Mouse (Mus musculus) heart, adult 18-20 months (tissue): ENCODE measurements around the gene Avil. TPM values are rescaled to one million over a fixed set of nuclear protein-coding genes. Genes with fewer than 3 reads are reported as not detected.

Experiments
- DNase-seq, 2 experiments: peaks; one replicate each; pipeline ENCODE4 v3.0.0; 2021 to 2022; ENCODE audit warnings: mixed read lengths in 1 of 2
- long read RNA-seq, 2 experiments: library from polyadenylated mRNA; stranded (forward); transcript quantifications; one replicate each; pipeline ENCODE4 v2.0.0; 2021
- total RNA-seq, 2 experiments: library from RNA; stranded (reverse); gene quantifications; 2 replicates each; pipeline ENCODE4 v1.2.3; 2021

Avil gene
- under 1 TPM; 0.37 to 0.64 TPM for total RNA-seq
- long read RNA-seq, experiment 1, partial matches to known transcripts, result 0 of 1 reads
- long read RNA-seq, experiment 1, other reads (novel, unspliced or antisense), result 1 of 1 reads
- long read RNA-seq, experiment 2, result 0 reads

- DNase-seq, result peak in 1 of 2 experiments; percentile 7
Observed at GRCm38 (mm10) chr10:127000529-127000928, at the start of gene Avil. Avil (plus strand) TSS chr10:127000709.

GRCm38 (mm10) chr10:126952375-126952774 is 48.1 kb upstream of the Avil start:
- no peak for DNase-seq

- DNase-seq, result no peak
Observed at GRCm38 (mm10) chr10:126953029-126953471, 47.5 kb upstream of the Avil start.

- no peak for DNase-seq
Observed at GRCm38 (mm10) chr10:126956692-126957358, 43.7 kb upstream of the Avil start.

- peak; percentile 66 to 67 for DNase-seq
Observed at GRCm38 (mm10) chr10:126957359-126958107, 43.0 kb upstream of the Avil start.

- DNase-seq, result no peak
Observed at GRCm38 (mm10) chr10:126960496-126960895, 40.0 kb upstream of the Avil start.

GRCm38 (mm10) chr10:126961757-126962156 is 38.8 kb upstream of the Avil start:
- peak; percentile 72 to 80 for DNase-seq

GRCm38 (mm10) chr10:126962271-126962965 is 38.1 kb upstream of the Avil start:
- peak; percentile 75 to 85 for DNase-seq

GRCm38 (mm10) chr10:126962966-126963330 is 37.6 kb upstream of the Avil start:
- DNase-seq, result peak; percentile 57 to 66

- DNase-seq, result no peak
Observed at GRCm38 (mm10) chr10:126963821-126964220, 36.7 kb upstream of the Avil start.

GRCm38 (mm10) chr10:126971363-126972050 is 29.0 kb upstream of the Avil start:
- DNase-seq, result no peak

GRCm38 (mm10) chr10:126972051-126972725 is 28.3 kb upstream of the Avil start:
- peak; percentile 68 to 84 for DNase-seq

GRCm38 (mm10) chr10:126972988-126973387 is 27.5 kb upstream of the Avil start:
- DNase-seq, result no peak

- no peak for DNase-seq
Observed at GRCm38 (mm10) chr10:126975706-126976105, 24.8 kb upstream of the Avil start.

GRCm38 (mm10) chr10:126977076-126977475 is 23.4 kb upstream of the Avil start:
- no peak for DNase-seq

GRCm38 (mm10) chr10:126978277-126978994 is 22.1 kb upstream of the Avil start, which contains the start of gene Ctdsp2:
Ctdsp2 (plus strand) TSS chr10:126978717.
- DNase-seq, result peak; percentile 100

- peak; percentile 74 to 78 for DNase-seq
Observed at GRCm38 (mm10) chr10:126979121-126979635, 21.3 kb upstream of the Avil start.

- peak; percentile 54 to 70 for DNase-seq
Observed at GRCm38 (mm10) chr10:126979636-126980151, 20.8 kb upstream of the Avil start.

- DNase-seq, result peak; percentile 55 to 75
Observed at GRCm38 (mm10) chr10:126980221-126980932, 20.1 kb upstream of the Avil start.
